Mouse (Mus musculus) kidney, embryonic 14.5 days (tissue): ENCODE results near the gene Sema5a. TPM values are rescaled to one million over a fixed set of nuclear protein-coding genes. Genes with fewer than 3 reads are reported as not detected.

ENCODE experiments used
- ATAC-seq: fragments of 200-750 bp; cut with Nextera tagmentation; 2 replicates; pipeline ENCODE4 v1.8.0; 2017; ENCODE audit warnings: moderate number of reproducible peaks, mild to moderate bottlenecking, moderate TSS enrichment, moderate library complexity; ENCODE audit not compliant: low FRiP score, low TSS enrichment
- H3K27ac ChIP-seq: fragments of 300-500 bp; sonication (generic); 2 replicates; pipeline ENCODE4 v1.5.1; 2014; ENCODE audit warnings: low read depth, mild to moderate bottlenecking, low read length, moderate library complexity, mixed read lengths
- H3K27me3 ChIP-seq: fragments of 300-500 bp; sonication (generic); 2 replicates; pipeline ENCODE4 v1.6.1; 2014; ENCODE audit warnings: mild to moderate bottlenecking, low read length; ENCODE audit not compliant: control insufficient read depth, insufficient read depth
- H3K36me3 ChIP-seq: fragments of 300-500 bp; sonication (generic); 2 replicates; pipeline ENCODE4 v1.6.1; 2014; ENCODE audit warnings: low read length, mixed read lengths; ENCODE audit not compliant: control insufficient read depth, insufficient read depth
- H3K4me1 ChIP-seq: fragments of 300-500 bp; sonication (generic); 2 replicates; pipeline ENCODE4 v1.6.1; 2014; ENCODE audit warnings: low read length, mixed read lengths; ENCODE audit not compliant: control insufficient read depth, insufficient read depth
- H3K4me2 ChIP-seq: fragments of 300-500 bp; sonication (generic); replicated peaks from 2 replicates; pipeline ENCODE4 v1.6.1; 2014; ENCODE audit warnings: low read depth, mild to moderate bottlenecking, low read length
- H3K4me3 ChIP-seq: fragments of 300-500 bp; sonication (generic); 2 replicates; pipeline ENCODE4 v1.5.1; 2014; ENCODE audit warnings: mild to moderate bottlenecking, low read length
- H3K9ac ChIP-seq: fragments of 300-500 bp; sonication (generic); 2 replicates; pipeline ENCODE4 v1.6.1; 2014; ENCODE audit warnings: low read depth, mild to moderate bottlenecking, low read length, moderate library complexity
- H3K9me3 ChIP-seq: fragments of 300-500 bp; sonication (generic); 2 replicates; pipeline ENCODE4 v1.6.1; 2016; ENCODE audit warnings: low read length; ENCODE audit not compliant: control insufficient read depth
- WGBS: fragments of 180-500 bp; shearing (Covaris S2); extraction: QIAGEN DNeasy Blood & Tissue Kit; methylation state at CpG from one replicate; pipeline ENCODE4 v1.1.7; 2014; 5-methylcytosine and 5-hydroxymethylcytosine counted together
- polyA plus RNA-seq: library from polyadenylated mRNA; unstranded; fragments of >200 nt; fragmentation: Nextera tagmentation; extraction: Ambion mirVana; gene quantifications from 2 replicates; pipeline ENCODE4 v1.2.1, GENCODE M21; 2014

The Sema5a gene
- polyA plus RNA-seq, 1 experiment from 2014 or later: 30.2 TPM

- Histone ChIP-seq H3K4me3 (no peak overlapping the region), H3K27me3 (no peaks in the 10 kb centered on the region), H3K9me3 (no peaks in the 10 kb centered on the region), H3K36me3 (no peaks in the 10 kb centered on the region; the same call in 1 of the 2 replicates), H3K27ac (no peak overlapping the region), H3K9ac (no peak overlapping the region), H3K4me1 (no peaks in the 10 kb centered on the region), H3K4me2 (no peak overlapping the region)
- 74% methylated on average over 6 of the region's 6 CpGs for WGBS
- no peak for ATAC-seq
Measured at GRCm38 (mm10) chr15:32568858-32569387, 324.3 kb downstream of the Sema5a start.

DNA sequence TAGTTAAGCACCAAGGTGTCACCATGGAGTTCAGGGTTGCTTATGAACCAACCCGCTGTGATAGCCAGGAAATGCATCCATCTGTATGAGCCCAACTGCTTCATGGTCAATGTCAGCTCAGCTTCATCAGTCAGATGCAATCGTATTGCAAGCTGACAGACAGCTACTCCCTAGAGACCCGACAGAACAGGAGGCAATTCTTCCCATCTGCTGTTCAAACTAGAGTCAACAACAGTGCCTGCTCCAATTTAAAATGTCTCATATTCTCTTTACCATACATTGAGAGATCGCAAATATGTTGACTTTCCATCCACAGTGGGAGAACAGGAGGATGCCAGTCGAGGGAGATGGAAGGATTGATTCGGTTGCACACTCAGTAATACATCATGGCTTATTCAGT, 329.7 kb downstream of the Sema5a start:
- no peak overlapping the region for H3K9ac ChIP-seq
- no peak overlapping the region for H3K27ac ChIP-seq
- H3K9me3 ChIP-seq: no peaks in the 10 kb centered on the region
- WGBS: 85% methylated on average over 6 of the region's 6 CpGs
- no peak for ATAC-seq
- H3K27me3 ChIP-seq: no peaks in the 10 kb centered on the region
- H3K4me2 ChIP-seq: no peak overlapping the region
- H3K4me3 ChIP-seq: no peak overlapping the region
- H3K4me1 ChIP-seq: no peaks in the 10 kb centered on the region
- H3K36me3 ChIP-seq: no peaks in the 10 kb centered on the region; the same call in 1 of the 2 replicates

DNA sequence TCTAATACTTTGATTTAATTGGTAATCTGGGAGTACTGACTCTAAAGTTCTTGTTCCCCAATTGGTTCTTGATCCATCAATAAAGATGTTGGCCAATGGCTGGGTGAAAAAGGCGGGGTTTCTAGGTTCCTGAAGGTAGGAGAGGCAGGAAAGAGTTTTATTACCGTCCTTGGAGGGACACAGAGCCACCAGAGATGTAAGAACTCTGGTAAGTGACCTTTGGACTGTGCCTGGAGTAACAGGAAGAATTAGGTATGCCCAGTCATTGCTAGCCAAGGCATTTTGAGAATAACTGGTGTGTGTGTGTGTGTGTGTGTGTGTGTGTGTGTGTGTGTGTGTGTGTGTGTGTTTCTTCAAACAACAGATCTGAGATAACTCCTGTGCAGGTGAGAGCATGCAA, 330.6 kb downstream of the Sema5a start:
- H3K27me3 ChIP-seq: no peaks in the 10 kb centered on the region
- 76% methylated on average over 2 of the region's 2 CpGs for WGBS
- no peak overlapping the region for H3K27ac ChIP-seq
- no peaks in the 10 kb centered on the region; the same call in 1 of the 2 replicates for H3K36me3 ChIP-seq
- H3K4me1 ChIP-seq: no peaks in the 10 kb centered on the region
- H3K9ac ChIP-seq: no peak overlapping the region
- H3K4me3 ChIP-seq: no peak overlapping the region
- no peak overlapping the region for H3K4me2 ChIP-seq
- H3K9me3 ChIP-seq: no peaks in the 10 kb centered on the region
- no peak for ATAC-seq

DNA sequence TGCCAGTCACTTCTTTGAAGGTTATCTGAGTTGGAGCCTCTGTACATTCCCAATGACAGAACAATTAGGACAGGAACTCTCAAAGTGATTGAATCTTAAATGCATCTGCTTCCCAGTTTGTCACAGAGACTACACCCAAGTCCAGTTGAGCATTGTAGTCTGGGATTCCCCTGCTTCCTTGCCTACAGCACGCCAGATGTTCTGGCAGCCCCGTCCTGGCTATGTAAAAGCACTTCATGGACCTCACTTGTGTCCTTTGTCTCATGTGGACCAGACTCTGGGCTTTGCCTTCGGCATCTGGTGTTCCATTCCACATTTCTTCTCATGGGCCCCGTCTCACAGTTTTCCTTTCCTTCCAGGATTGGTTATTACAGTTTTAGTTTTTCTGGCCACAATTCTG, 334.7 kb downstream of the Sema5a start:
- WGBS: 91% methylated on average over 4 of the region's 4 CpGs
- H3K4me1 ChIP-seq: no peaks in the 10 kb centered on the region
- H3K9ac ChIP-seq: no peak overlapping the region
- H3K4me3 ChIP-seq: no peak overlapping the region
- H3K4me2 ChIP-seq: no peak overlapping the region
- H3K27me3 ChIP-seq: no peaks in the 10 kb centered on the region
- H3K9me3 ChIP-seq: no peaks in the 10 kb centered on the region
- no peak overlapping the region for H3K27ac ChIP-seq
- no peak for ATAC-seq
- no peaks in the 10 kb centered on the region for H3K36me3 ChIP-seq

DNA sequence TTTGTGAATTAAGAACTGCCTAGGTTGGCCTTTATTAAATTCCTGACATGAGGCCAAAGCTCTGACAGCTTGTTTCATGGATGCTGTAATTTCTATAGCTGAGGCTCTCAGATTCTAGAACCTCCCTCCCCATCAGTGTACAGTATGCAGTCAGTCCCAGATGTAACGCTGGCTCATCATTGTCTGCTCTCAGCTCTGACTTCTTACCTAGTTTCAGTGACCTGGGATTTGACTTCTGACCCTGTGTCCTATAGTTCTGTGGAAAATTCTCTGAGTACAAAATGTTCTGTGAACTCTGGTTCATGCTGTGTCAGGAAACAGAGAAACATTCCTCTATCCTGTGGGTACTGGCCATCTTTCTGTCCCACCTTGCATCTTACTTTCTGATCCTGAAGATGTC, 346.0 kb downstream of the Sema5a start:
- Histone ChIP-seq H3K9me3 (no peaks in the 10 kb centered on the region), H3K27ac (no peak overlapping the region), H3K36me3 (no peaks in the 10 kb centered on the region), H3K27me3 (no peaks in the 10 kb centered on the region), H3K4me1 (no peaks in the 10 kb centered on the region), H3K4me2 (no peak overlapping the region), H3K4me3 (no peak overlapping the region), H3K9ac (no peak overlapping the region)
- ATAC-seq: no peak
- WGBS: 78% methylated on average over 1 of the region's 1 CpGs

- H3K27ac ChIP-seq: no peak overlapping the region
- no peaks in the 10 kb centered on the region for H3K9me3 ChIP-seq
- H3K4me2 ChIP-seq: no peak overlapping the region
- no peaks in the 10 kb centered on the region for H3K36me3 ChIP-seq
- H3K9ac ChIP-seq: no peak overlapping the region
- no peaks in the 10 kb centered on the region for H3K4me1 ChIP-seq
- H3K4me3 ChIP-seq: no peak overlapping the region
- 94% methylated on average over 5 of the region's 5 CpGs for WGBS
- ATAC-seq: no peak
- no peaks in the 10 kb centered on the region for H3K27me3 ChIP-seq
Measured at GRCm38 (mm10) chr15:32593746-32594145, 349.1 kb downstream of the Sema5a start.

DNA sequence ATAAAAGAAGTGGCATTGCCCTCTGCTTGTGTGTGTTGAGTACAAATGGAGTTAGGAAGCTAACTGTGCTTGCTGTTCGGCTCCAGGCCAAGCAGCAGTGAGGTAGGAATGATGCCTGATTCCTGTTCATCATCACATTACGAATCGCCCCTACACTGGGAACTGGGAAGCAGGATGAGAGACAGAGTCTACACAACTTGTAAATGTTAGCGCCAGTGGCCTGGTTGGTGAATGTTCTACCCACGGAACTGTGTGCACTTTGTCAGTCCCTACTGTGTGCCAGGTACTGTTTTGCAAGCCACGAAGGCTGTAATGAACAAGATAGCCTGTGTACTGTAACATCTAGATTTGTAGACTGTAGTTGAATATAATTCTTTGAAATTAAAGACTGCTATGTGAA, 352.0 kb downstream of the Sema5a start:
- H3K4me1 ChIP-seq: no peaks in the 10 kb centered on the region
- H3K27me3 ChIP-seq: no peaks in the 10 kb centered on the region
- H3K27ac ChIP-seq: no peak overlapping the region
- 87% methylated on average over 6 of the region's 6 CpGs for WGBS
- no peaks in the 10 kb centered on the region for H3K9me3 ChIP-seq
- no peaks in the 10 kb centered on the region for H3K36me3 ChIP-seq
- no peak overlapping the region for H3K4me3 ChIP-seq
- H3K9ac ChIP-seq: no peak overlapping the region
- ATAC-seq: no peak
- no peak overlapping the region for H3K4me2 ChIP-seq

DNA sequence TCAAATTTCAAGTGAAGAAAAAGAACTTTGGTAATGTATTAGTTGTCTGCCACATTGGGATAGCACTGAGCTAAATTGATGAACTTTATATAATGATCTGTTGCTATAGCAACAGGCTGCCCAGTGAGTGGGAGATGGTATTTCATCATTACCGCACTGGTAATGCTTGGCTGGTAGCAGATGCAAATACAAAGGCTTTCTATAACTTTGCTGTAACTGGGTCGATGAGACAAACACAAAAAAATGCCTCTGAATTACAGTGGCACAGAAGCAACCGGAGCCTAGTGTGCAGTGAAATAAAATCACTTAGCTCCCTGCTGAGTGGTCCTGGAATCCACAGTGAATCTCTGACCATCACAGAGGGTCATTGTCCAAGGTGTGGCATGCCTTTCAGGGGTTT, 352.6 kb downstream of the Sema5a start:
- Histone ChIP-seq H3K27me3 (no peaks in the 10 kb centered on the region), H3K4me2 (no peak overlapping the region), H3K9me3 (no peaks in the 10 kb centered on the region), H3K4me3 (no peak overlapping the region), H3K9ac (no peak overlapping the region), H3K4me1 (no peaks in the 10 kb centered on the region), H3K36me3 (no peaks in the 10 kb centered on the region), H3K27ac (no peak overlapping the region)
- WGBS: 76% methylated on average over 3 of the region's 3 CpGs
- no peak for ATAC-seq

- Histone ChIP-seq H3K27ac (no peak overlapping the region), H3K9me3 (no peaks in the 10 kb centered on the region), H3K36me3 (no peaks in the 10 kb centered on the region), H3K9ac (no peak overlapping the region), H3K27me3 (no peaks in the 10 kb centered on the region), H3K4me2 (no peak overlapping the region), H3K4me1 (no peaks in the 10 kb centered on the region), H3K4me3 (no peak overlapping the region)
- WGBS: 88% methylated on average over 3 of the region's 3 CpGs
- no peak for ATAC-seq
Measured at GRCm38 (mm10) chr15:32607236-32607635, 362.6 kb downstream of the Sema5a start.
